Mouse (Mus musculus): ENCODE data around the gene Fabp3. TPM values are rescaled to one million over a fixed set of nuclear protein-coding genes. Genes with fewer than 3 reads are reported as not detected.
A peak's percentile ranks its signal among the peaks of the same experiment; 100 is the strongest.

Fabp3 gene
- polyA plus RNA-seq, 1 experiment = 0.72 TPM

- WGBS = 93% methylated on average over 8 of the region's 8 CpGs
- Histone ChIP-seq H3K4me1 (ENCODE audit: control insufficient read depth, insufficient read depth, insufficient read length, low read length) (peaks cover 11% of the 10 kb centered on the region), H3K4me3 (ENCODE audit: low read depth, low read length) (no peak overlapping the region), H3K27me3 (ENCODE audit: control insufficient read depth, insufficient read depth, low read length) (no peaks in the 10 kb centered on the region), H3K27ac (ENCODE audit: insufficient read depth, low read depth, low read length) (no peak overlapping the region), H3K36me3 (ENCODE audit: control insufficient read depth, insufficient read depth, low read length) (no peaks in the 10 kb centered on the region)
- no peak for TF ChIP-seq POLR2A (IDR thresholded peaks at IDR 0.05; ENCODE audit: low read depth, low read length)
- no peak for TF ChIP-seq CTCF (IDR thresholded peaks at IDR 0.05; ENCODE audit: extremely low read depth, insufficient read length, insufficient replicate concordance, low read depth, low read length)
Measured at GRCm38 (mm10) chr4:130270089-130270488, 38.3 kb upstream of the Fabp3 start.

GRCm38 (mm10) chr4:130270611-130271347, 37.6 kb upstream of the Fabp3 start:
- Histone ChIP-seq H3K36me3 (ENCODE audit: control insufficient read depth, insufficient read depth, low read length) (no peaks in the 10 kb centered on the region), H3K4me1 (ENCODE audit: control insufficient read depth, insufficient read depth, insufficient read length, low read length) (peaks cover 13% of the 10 kb centered on the region), H3K4me3 (ENCODE audit: low read depth, low read length) (no peak overlapping the region), H3K27ac (ENCODE audit: insufficient read depth, low read depth, low read length) (no peak overlapping the region), H3K27me3 (ENCODE audit: control insufficient read depth, insufficient read depth, low read length) (no peaks in the 10 kb centered on the region)
- TF ChIP-seq POLR2A (IDR thresholded peaks at IDR 0.05; ENCODE audit: low read depth, low read length) (no peak), CTCF (IDR thresholded peaks at IDR 0.05; ENCODE audit: extremely low read depth, insufficient read length, insufficient replicate concordance, low read depth, low read length) (no peak)
- WGBS = 84% methylated on average over 6 of the region's 6 CpGs

GRCm38 (mm10) chr4:130273698-130274345, 34.6 kb upstream of the Fabp3 start:
- TF ChIP-seq POLR2A (IDR thresholded peaks at IDR 0.05; ENCODE audit: low read depth, low read length) (no peak; the same call in 1 of the 2 replicates), CTCF (IDR thresholded peaks at IDR 0.05; ENCODE audit: extremely low read depth, insufficient read length, insufficient replicate concordance, low read depth, low read length) (no peak)
- H3K36me3 ChIP-seq (ENCODE audit: control insufficient read depth, insufficient read depth, low read length) = no peaks in the 10 kb centered on the region
- peaks cover 15% of the 10 kb centered on the region; the same call in 1 of the 2 replicates for H3K4me1 ChIP-seq (ENCODE audit: control insufficient read depth, insufficient read depth, insufficient read length, low read length)
- WGBS = 10% methylated on average over 11 of the region's 12 CpGs
- H3K4me3 ChIP-seq (ENCODE audit: low read depth, low read length) = peak overlapping the region; percentile 91
- no peaks in the 10 kb centered on the region for H3K27me3 ChIP-seq (ENCODE audit: control insufficient read depth, insufficient read depth, low read length)
- H3K27ac ChIP-seq (ENCODE audit: insufficient read depth, low read depth, low read length) = 0 out of 2 replicates have a peak overlapping the region, but pooled peaks have one; percentile 24

GRCm38 (mm10) chr4:130274346-130275015, 33.9 kb upstream of the Fabp3 start:
- WGBS = 2% methylated on average over 28 of the region's 29 CpGs
- Histone ChIP-seq H3K27ac (ENCODE audit: insufficient read depth, low read depth, low read length) (no peak overlapping the region), H3K27me3 (ENCODE audit: control insufficient read depth, insufficient read depth, low read length) (no peaks in the 10 kb centered on the region), H3K4me3 (ENCODE audit: low read depth, low read length) (peak overlapping the region; percentile 91), H3K36me3 (ENCODE audit: control insufficient read depth, insufficient read depth, low read length) (no peaks in the 10 kb centered on the region), H3K4me1 (ENCODE audit: control insufficient read depth, insufficient read depth, insufficient read length, low read length) (peaks cover 15% of the 10 kb centered on the region; the same call in 1 of the 2 replicates)
- no peak; the same call in 1 of the 2 replicates for TF ChIP-seq POLR2A (IDR thresholded peaks at IDR 0.05; ENCODE audit: low read depth, low read length)

GRCm38 (mm10) chr4:130275016-130275822, 33.2 kb upstream of the Fabp3 start:
- H3K36me3 ChIP-seq (ENCODE audit: control insufficient read depth, insufficient read depth, low read length) = no peaks in the 10 kb centered on the region
- no peaks in the 10 kb centered on the region for H3K27me3 ChIP-seq (ENCODE audit: control insufficient read depth, insufficient read depth, low read length)
- peak; percentile 17; the same call in 1 of the 2 replicates for TF ChIP-seq POLR2A (IDR thresholded peaks at IDR 0.05; ENCODE audit: low read depth, low read length)
- no peak for TF ChIP-seq CTCF (IDR thresholded peaks at IDR 0.05; ENCODE audit: extremely low read depth, insufficient read length, insufficient replicate concordance, low read depth, low read length)
- 2% methylated on average over 62 of the region's 62 CpGs for WGBS
- peak overlapping the region; percentile 91 for H3K4me3 ChIP-seq (ENCODE audit: low read depth, low read length)
- H3K4me1 ChIP-seq (ENCODE audit: control insufficient read depth, insufficient read depth, insufficient read length, low read length) = peaks cover 15% of the 10 kb centered on the region; the same call in 1 of the 2 replicates
- peak overlapping the region; percentile 42 for H3K27ac ChIP-seq (ENCODE audit: insufficient read depth, low read depth, low read length)

- Histone ChIP-seq H3K27ac (ENCODE audit: insufficient read depth, low read depth, low read length) (peak overlapping the region; percentile 42), H3K4me3 (ENCODE audit: low read depth, low read length) (peak overlapping the region; percentile 11; the same call in 1 of the 2 replicates), H3K27me3 (ENCODE audit: control insufficient read depth, insufficient read depth, low read length) (no peaks in the 10 kb centered on the region), H3K36me3 (ENCODE audit: control insufficient read depth, insufficient read depth, low read length) (no peaks in the 10 kb centered on the region), H3K4me1 (ENCODE audit: control insufficient read depth, insufficient read depth, insufficient read length, low read length) (peaks cover 15% of the 10 kb centered on the region; the same call in 1 of the 2 replicates)
- TF ChIP-seq POLR2A (IDR thresholded peaks at IDR 0.05; ENCODE audit: low read depth, low read length) = no peak
- no peak for TF ChIP-seq CTCF (IDR thresholded peaks at IDR 0.05; ENCODE audit: extremely low read depth, insufficient read length, insufficient replicate concordance, low read depth, low read length)
- 21% methylated on average over 5 of the region's 5 CpGs for WGBS
Measured at GRCm38 (mm10) chr4:130275823-130276105, 32.6 kb upstream of the Fabp3 start.
